Mouse (Mus musculus) monocyte, adult 5-6 weeks (primary cell): ENCODE results near the gene P4hb. TPM values are rescaled to one million over a fixed set of nuclear protein-coding genes. Genes with fewer than 3 reads are reported as not detected.

Source experiments
- ATAC-seq: fragments of 153-309, 156-312 bp; replicated peaks from 2 replicates; pipeline ENCODE4 v1.8.0; 2017; ENCODE audit warnings: mild to moderate bottlenecking; ENCODE audit not compliant: low TSS enrichment, insufficient number of reproducible peaks, severe bottlenecking, poor library complexity, low FRiP score
- total RNA-seq: library from RNA; stranded (forward); fragments of 200-1000, 200-491, 200-594 nt; gene quantifications from 3 replicates; pipeline ENCODE4 v1.2.3, GENCODE M21; 2017

Gene P4hb
- 331 to 434 TPM (median 349 TPM) in 3 replicates for total RNA-seq

GRCm38 (mm10) chr11:120572752-120573584, at the start of gene P4hb:
Gene P4hb, minus strand, starts transcription at chr11:120573253.
- ATAC-seq, result peak; percentile 80

GRCm38 (mm10) chr11:120622805-120623204, 49.8 kb upstream of the P4hb start:
- no peak for ATAC-seq

- ATAC-seq, result no peak
Measured at GRCm38 (mm10) chr11:120620195-120620594, 47.1 kb upstream of the P4hb start.

- ATAC-seq, result no peak
Measured at GRCm38 (mm10) chr11:120618619-120619535, 45.8 kb upstream of the P4hb start.

GRCm38 (mm10) chr11:120617519-120618112, 44.6 kb upstream of the P4hb start, which contains the start of gene Pcyt2:
Gene Pcyt2, minus strand, starts transcription at chr11:120617936.
- peak; percentile 86 for ATAC-seq

- ATAC-seq, result no peak
Measured at GRCm38 (mm10) chr11:120616617-120617294, 43.7 kb upstream of the P4hb start.

GRCm38 (mm10) chr11:120615606-120616203, 42.7 kb upstream of the P4hb start:
- ATAC-seq, result no peak

GRCm38 (mm10) chr11:120615167-120615566, 42.1 kb upstream of the P4hb start:
- no peak for ATAC-seq

GRCm38 (mm10) chr11:120613976-120614375, 40.9 kb upstream of the P4hb start:
- no peak for ATAC-seq

- ATAC-seq, result no peak
Measured at GRCm38 (mm10) chr11:120613481-120613972, 40.5 kb upstream of the P4hb start.

- peak; percentile 69 for ATAC-seq
Measured at GRCm38 (mm10) chr11:120612763-120613162, 39.7 kb upstream of the P4hb start.

GRCm38 (mm10) chr11:120610477-120611046, 37.5 kb upstream of the P4hb start:
- no peak for ATAC-seq

- no peak for ATAC-seq
Measured at GRCm38 (mm10) chr11:120609250-120609649, 36.2 kb upstream of the P4hb start.

GRCm38 (mm10) chr11:120608241-120609034, 35.4 kb upstream of the P4hb start, which contains the start of gene Npb:
Gene Npb, plus strand, starts transcription at chr11:120608477.
- no peak for ATAC-seq

- ATAC-seq, result no peak
Measured at GRCm38 (mm10) chr11:120606764-120607163, 33.7 kb upstream of the P4hb start.

GRCm38 (mm10) chr11:120605667-120606066, 32.6 kb upstream of the P4hb start:
- ATAC-seq, result no peak

- ATAC-seq, result no peak
Measured at GRCm38 (mm10) chr11:120603545-120603944, 30.5 kb upstream of the P4hb start.
